Mouse (Mus musculus) right cerebral cortex, adult 2 months (tissue): Measurements from ENCODE around the gene Olfr96.

Experiments used
- DNase-seq, 2 experiments: peaks; one replicate each; pipeline ENCODE4 v3.0.0; 2021 to 2022; ENCODE audit warnings: low spot score in 2 of 2

Olfr96 gene

DNA sequence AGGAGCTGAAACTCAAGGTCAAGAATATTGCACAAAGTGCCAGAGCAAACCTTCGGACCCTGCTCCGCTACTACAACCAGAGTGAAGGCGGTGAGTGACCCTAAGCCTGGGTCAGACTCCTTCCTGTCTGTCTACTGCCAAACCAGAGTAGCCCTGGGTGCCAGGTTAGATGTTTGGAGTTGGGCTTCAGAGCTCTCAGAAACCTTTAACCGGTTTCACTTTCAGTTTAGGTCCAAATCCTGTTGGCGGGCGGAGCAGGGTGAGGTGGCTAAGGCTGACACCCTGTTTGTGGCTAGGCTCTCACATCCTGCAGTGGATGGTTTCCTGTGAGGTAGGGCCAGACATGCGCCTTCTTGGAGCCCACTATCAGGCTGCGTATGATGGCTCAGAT, 50.8 kb downstream of the Olfr96 start:
- DNase-seq = peak; percentile 4 to 7

GRCm38 (mm10) chr17:37275626-37276248, 55.8 kb downstream of the Olfr96 start:
- no peak for DNase-seq
